Mouse (Mus musculus) forebrain, embryonic 15.5 days (tissue): ENCODE measurements around the gene Zfr. TPM values are rescaled to one million over a fixed set of nuclear protein-coding genes. Genes with fewer than 3 reads are reported as not detected.

Experiments
- ATAC-seq: fragments of 200-750 bp; cut with Nextera tagmentation; replicated peaks from 2 replicates; pipeline ENCODE4 v1.8.0; 2017; ENCODE audit warnings: mild to moderate bottlenecking, moderate TSS enrichment, moderate library complexity
- H3K27ac ChIP-seq: fragments of 300-500 bp; sonication (generic); replicated peaks from 2 replicates; pipeline ENCODE4 v1.5.1; 2015; ENCODE audit warnings: mild to moderate bottlenecking, inconsistent platforms
- H3K27me3 ChIP-seq: fragments of 300-500 bp; sonication (generic); 2 replicates; pipeline ENCODE4 v1.6.1; 2015; ENCODE audit warnings: inconsistent platforms
- H3K36me3 ChIP-seq: fragments of 300-500 bp; sonication (generic); 2 replicates; pipeline ENCODE4 v1.6.1; 2015; ENCODE audit warnings: mild to moderate bottlenecking, inconsistent platforms
- H3K4me1 ChIP-seq: fragments of 300-500 bp; sonication (generic); 2 replicates; pipeline ENCODE4 v1.6.1; 2015; ENCODE audit warnings: inconsistent platforms
- H3K4me2 ChIP-seq: fragments of 300-500 bp; sonication (generic); replicated peaks from 2 replicates; pipeline ENCODE4 v1.6.1; 2015; ENCODE audit warnings: mild to moderate bottlenecking, inconsistent platforms
- H3K4me3 ChIP-seq: fragments of 300-500 bp; sonication (generic); 2 replicates; pipeline ENCODE4 v1.5.1; 2015; ENCODE audit warnings: mild to moderate bottlenecking, inconsistent platforms
- H3K9ac ChIP-seq: fragments of 300-500 bp; sonication (generic); replicated peaks from 2 replicates; pipeline ENCODE4 v1.6.1; 2015; ENCODE audit warnings: mild to moderate bottlenecking, inconsistent platforms
- H3K9me3 ChIP-seq: fragments of 300-500 bp; sonication (generic); 2 replicates; pipeline ENCODE4 v1.6.1; 2016; ENCODE audit warnings: inconsistent platforms
- WGBS: fragments of 180-500 bp; shearing (Covaris S2); methylation state at CpG from one replicate; pipeline ENCODE4 v1.1.7; 2015; ENCODE audit warnings: mixed read lengths; 5-methylcytosine and 5-hydroxymethylcytosine counted together
- polyA plus RNA-seq: library from polyadenylated mRNA; unstranded; fragments of >200 nt; fragmentation: Nextera tagmentation; extraction: Ambion mirVana; gene quantifications from 2 replicates; pipeline ENCODE4 v1.2.1, GENCODE M21; 2015

The Zfr gene
- polyA plus RNA-seq, 1 experiment from 2014 or later: 124 TPM

- WGBS: 91% methylated on average over 9 of the region's 9 CpGs
- H3K4me2 ChIP-seq: no peak overlapping the region
- no peak for ATAC-seq
- H3K4me3 ChIP-seq: no peak overlapping the region
- no peak overlapping the region for H3K9ac ChIP-seq
- H3K4me1 ChIP-seq: peaks cover 12% of the 10 kb centered on the region
- no peaks in the 10 kb centered on the region for H3K9me3 ChIP-seq
- no peaks in the 10 kb centered on the region for H3K27me3 ChIP-seq
- H3K36me3 ChIP-seq: no peaks in the 10 kb centered on the region
- no peak overlapping the region for H3K27ac ChIP-seq
These were observed 26.5 kb upstream of the Zfr start for GRCm38 (mm10) chr15:12090981-12091669.

- Histone ChIP-seq H3K4me3 (no peak overlapping the region), H3K9me3 (no peaks in the 10 kb centered on the region), H3K4me2 (no peak overlapping the region), H3K4me1 (peaks cover 12% of the 10 kb centered on the region), H3K36me3 (no peaks in the 10 kb centered on the region), H3K27me3 (no peaks in the 10 kb centered on the region), H3K27ac (no peak overlapping the region), H3K9ac (no peak overlapping the region)
- 68% methylated on average over 10 of the region's 10 CpGs for WGBS
- no peak for ATAC-seq
These were observed 25.7 kb upstream of the Zfr start for GRCm38 (mm10) chr15:12091781-12092458.

- Histone ChIP-seq H3K9ac (no peak overlapping the region; the same call in 1 of the 2 replicates), H3K4me1 (peaks cover 12% of the 10 kb centered on the region), H3K27ac (peak overlapping the region; percentile 92), H3K36me3 (no peaks in the 10 kb centered on the region), H3K27me3 (no peaks in the 10 kb centered on the region), H3K4me3 (no peak overlapping the region), H3K4me2 (no peak overlapping the region), H3K9me3 (no peaks in the 10 kb centered on the region)
- peak; percentile 96 for ATAC-seq
- WGBS: 68% methylated on average over 25 of the region's 25 CpGs
These were observed 24.3 kb upstream of the Zfr start for GRCm38 (mm10) chr15:12093026-12093960.

GRCm38 (mm10) chr15:12093961-12094566 is 23.6 kb upstream of the Zfr start:
- peak; percentile 26 for ATAC-seq
- Histone ChIP-seq H3K36me3 (no peaks in the 10 kb centered on the region), H3K4me2 (no peak overlapping the region)

GRCm38 (mm10) chr15:12096447-12096846 is 21.2 kb upstream of the Zfr start:
- no peak for ATAC-seq
- WGBS: 76% methylated on average over 4 of the region's 4 CpGs
- H3K4me2 ChIP-seq: no peak overlapping the region
- no peak overlapping the region for H3K4me3 ChIP-seq
- peaks cover 12% of the 10 kb centered on the region for H3K4me1 ChIP-seq
- H3K9ac ChIP-seq: no peak overlapping the region
- no peak overlapping the region; the same call in 1 of the 2 replicates for H3K27ac ChIP-seq
- no peaks in the 10 kb centered on the region for H3K9me3 ChIP-seq
- no peaks in the 10 kb centered on the region for H3K27me3 ChIP-seq
- H3K36me3 ChIP-seq: no peaks in the 10 kb centered on the region

More at GRCm38 (mm10) chr15:12093961-12094566, 23.6 kb upstream of the Zfr start:
- Histone ChIP-seq H3K27ac (peak overlapping the region; percentile 92), H3K9me3 (no peaks in the 10 kb centered on the region), H3K4me1 (peaks cover 12% of the 10 kb centered on the region), H3K9ac (no peak overlapping the region), H3K27me3 (no peaks in the 10 kb centered on the region), H3K4me3 (no peak overlapping the region)
- WGBS: 79% methylated on average over 4 of the region's 4 CpGs

GRCm38 (mm10) chr15:12097344-12097743 is 20.3 kb upstream of the Zfr start:
- H3K4me2 ChIP-seq: no peak overlapping the region
- H3K4me1 ChIP-seq: peaks cover 12% of the 10 kb centered on the region
- H3K36me3 ChIP-seq: no peaks in the 10 kb centered on the region
- no peak overlapping the region for H3K27ac ChIP-seq
- no peaks in the 10 kb centered on the region for H3K27me3 ChIP-seq
- WGBS: 92% methylated on average over 5 of the region's 5 CpGs
- H3K9me3 ChIP-seq: no peaks in the 10 kb centered on the region
- no peak overlapping the region for H3K4me3 ChIP-seq
- no peak for ATAC-seq
- no peak overlapping the region for H3K9ac ChIP-seq

- H3K9ac ChIP-seq: no peak overlapping the region
- H3K9me3 ChIP-seq: no peaks in the 10 kb centered on the region
- no peak overlapping the region for H3K4me2 ChIP-seq
- H3K4me3 ChIP-seq: no peak overlapping the region
- no peak overlapping the region for H3K27ac ChIP-seq
- no peaks in the 10 kb centered on the region for H3K4me1 ChIP-seq
- no peaks in the 10 kb centered on the region for H3K36me3 ChIP-seq
- no peaks in the 10 kb centered on the region for H3K27me3 ChIP-seq
- ATAC-seq: no peak
- WGBS: 77% methylated on average over 5 of the region's 5 CpGs
These were observed 16.7 kb upstream of the Zfr start for GRCm38 (mm10) chr15:12100912-12101311.

GRCm38 (mm10) chr15:12103763-12104162 is 13.9 kb upstream of the Zfr start:
- no peak overlapping the region for H3K4me2 ChIP-seq
- WGBS: 60% methylated on average over 3 of the region's 3 CpGs
- H3K27ac ChIP-seq: no peak overlapping the region
- H3K4me3 ChIP-seq: no peak overlapping the region
- no peaks in the 10 kb centered on the region for H3K36me3 ChIP-seq
- H3K4me1 ChIP-seq: no peaks in the 10 kb centered on the region
- no peak overlapping the region for H3K9ac ChIP-seq
- no peak for ATAC-seq
- no peaks in the 10 kb centered on the region for H3K9me3 ChIP-seq
- H3K27me3 ChIP-seq: no peaks in the 10 kb centered on the region

GRCm38 (mm10) chr15:12104827-12105226 is 12.8 kb upstream of the Zfr start:
- 87% methylated on average over 2 of the region's 2 CpGs for WGBS
- no peak overlapping the region for H3K4me2 ChIP-seq
- no peaks in the 10 kb centered on the region for H3K27me3 ChIP-seq
- no peaks in the 10 kb centered on the region for H3K4me1 ChIP-seq
- H3K36me3 ChIP-seq: no peaks in the 10 kb centered on the region
- no peak overlapping the region for H3K9ac ChIP-seq
- ATAC-seq: no peak
- no peak overlapping the region for H3K27ac ChIP-seq
- H3K4me3 ChIP-seq: no peak overlapping the region
- no peaks in the 10 kb centered on the region for H3K9me3 ChIP-seq

- H3K9ac ChIP-seq: no peak overlapping the region
- no peaks in the 10 kb centered on the region for H3K4me1 ChIP-seq
- no peak overlapping the region for H3K4me3 ChIP-seq
- H3K4me2 ChIP-seq: no peak overlapping the region
- no peaks in the 10 kb centered on the region for H3K27me3 ChIP-seq
- H3K36me3 ChIP-seq: no peaks in the 10 kb centered on the region
- peak; percentile 68 for ATAC-seq
- H3K27ac ChIP-seq: no peak overlapping the region
- 83% methylated on average over 12 of the region's 12 CpGs for WGBS
- no peaks in the 10 kb centered on the region for H3K9me3 ChIP-seq
These were observed 11.2 kb upstream of the Zfr start for GRCm38 (mm10) chr15:12106430-12106829.

GRCm38 (mm10) chr15:12108200-12108599 is 9.4 kb upstream of the Zfr start:
- no peak overlapping the region for H3K4me2 ChIP-seq
- H3K9ac ChIP-seq: no peak overlapping the region
- no peaks in the 10 kb centered on the region for H3K36me3 ChIP-seq
- no peaks in the 10 kb centered on the region for H3K27me3 ChIP-seq
- H3K4me3 ChIP-seq: no peak overlapping the region
- H3K27ac ChIP-seq: no peak overlapping the region
- no peaks in the 10 kb centered on the region for H3K9me3 ChIP-seq
- WGBS: 75% methylated on average over 4 of the region's 4 CpGs
- H3K4me1 ChIP-seq: no peaks in the 10 kb centered on the region
- ATAC-seq: no peak
